Mouse (Mus musculus): ENCODE data around the gene Car10. TPM values are rescaled to one million over a fixed set of nuclear protein-coding genes. Genes with fewer than 3 reads are reported as not detected.

Car10 gene
- not detected for total RNA-seq (2021)
- long read RNA-seq, experiment 1, result 0 reads
- long read RNA-seq, experiment 2, result 0 reads

DNA sequence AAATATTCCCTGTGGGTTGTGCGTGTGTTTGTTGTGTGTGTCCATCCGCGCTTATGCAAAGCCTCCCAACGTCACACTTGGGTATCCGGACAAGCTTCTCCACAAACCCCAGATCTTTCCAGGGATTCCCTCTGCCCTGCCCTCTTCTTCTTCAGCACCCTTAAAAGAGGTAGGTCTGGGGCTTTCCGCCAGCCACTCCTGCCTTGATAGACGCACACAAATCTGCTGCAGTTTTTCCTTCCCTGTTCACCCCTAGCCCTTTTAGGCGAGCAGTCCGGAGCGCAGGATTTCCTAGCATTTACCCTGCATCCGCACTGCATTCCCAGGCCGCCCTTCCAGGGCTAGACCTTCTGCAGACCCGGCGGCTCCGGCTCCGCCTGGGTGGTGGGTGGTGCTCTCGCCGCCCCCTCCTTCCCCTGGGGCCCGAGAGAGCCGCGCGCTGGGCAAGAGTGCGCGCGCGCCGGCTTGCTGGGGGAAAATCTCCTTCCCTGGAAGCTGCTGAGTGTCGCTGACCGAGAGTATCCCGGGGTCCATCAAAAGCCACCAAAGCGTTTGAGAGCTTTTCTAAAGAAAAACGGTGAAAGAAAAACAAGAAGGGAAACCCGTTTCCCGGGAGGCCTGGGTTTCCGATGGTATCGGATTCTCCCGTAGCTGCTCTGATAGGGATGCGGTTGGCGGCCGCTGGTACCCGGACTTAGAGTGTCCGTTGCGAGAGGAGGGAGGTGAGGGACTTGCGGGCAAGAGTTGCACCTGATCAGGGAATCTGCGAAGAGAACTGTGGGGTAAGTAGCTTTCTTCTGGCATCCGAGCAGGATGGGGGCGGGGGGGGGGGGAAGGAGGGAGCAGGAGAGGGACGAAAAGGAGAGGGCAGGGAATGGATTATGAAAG lies at the start of gene Car10:
TSS of gene Car10 (plus strand) at position 88 of the 888 bp plus-strand sequence.
- no peak for DNase-seq

DNA sequence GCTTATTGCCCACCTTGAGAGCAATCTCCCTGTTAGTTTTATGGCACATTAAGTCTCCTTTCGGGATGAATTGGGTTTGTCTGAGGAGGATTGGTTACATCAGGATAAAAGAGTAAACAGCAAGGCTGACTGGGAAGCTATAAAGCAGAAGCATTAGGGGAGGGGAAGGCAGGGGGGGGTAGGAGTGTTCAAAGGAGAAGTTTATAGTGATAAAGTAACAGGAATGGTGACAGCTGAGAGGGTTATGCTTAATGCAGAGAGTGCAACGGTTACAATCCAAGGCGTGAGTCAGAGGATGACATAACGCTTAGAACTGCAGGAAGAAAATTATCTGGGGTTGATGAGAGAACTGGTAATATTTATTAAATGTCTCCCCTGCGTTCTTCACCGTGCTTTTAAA lies 32.8 kb upstream of the Car10 start:
- DNase-seq, result no peak

DNA sequence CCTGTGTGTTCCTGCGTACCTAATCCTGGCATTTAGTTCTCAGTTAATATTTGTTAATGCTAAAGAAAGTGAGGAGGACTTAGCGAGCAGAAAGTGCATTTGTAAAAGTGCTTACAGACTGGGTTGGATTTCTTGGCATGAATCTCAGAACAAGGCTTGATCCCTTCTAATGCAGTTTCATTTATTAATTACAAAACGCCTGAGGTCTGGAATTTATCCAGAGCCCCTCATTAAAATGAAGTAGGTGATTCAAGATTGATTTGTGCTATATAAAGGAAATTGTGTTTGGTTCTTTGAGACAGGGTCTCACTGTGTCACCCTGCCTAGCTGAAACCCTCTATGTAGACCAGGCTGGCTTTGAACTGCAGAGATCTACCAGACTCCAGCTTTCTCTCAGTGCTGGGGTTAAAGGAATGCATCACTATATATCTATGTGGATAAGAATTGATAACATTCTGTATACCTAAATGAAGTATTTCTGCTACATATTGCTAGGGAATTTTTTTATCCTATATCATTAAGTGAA lies 32.1 kb upstream of the Car10 start:
- DNase-seq, result no peak

DNA sequence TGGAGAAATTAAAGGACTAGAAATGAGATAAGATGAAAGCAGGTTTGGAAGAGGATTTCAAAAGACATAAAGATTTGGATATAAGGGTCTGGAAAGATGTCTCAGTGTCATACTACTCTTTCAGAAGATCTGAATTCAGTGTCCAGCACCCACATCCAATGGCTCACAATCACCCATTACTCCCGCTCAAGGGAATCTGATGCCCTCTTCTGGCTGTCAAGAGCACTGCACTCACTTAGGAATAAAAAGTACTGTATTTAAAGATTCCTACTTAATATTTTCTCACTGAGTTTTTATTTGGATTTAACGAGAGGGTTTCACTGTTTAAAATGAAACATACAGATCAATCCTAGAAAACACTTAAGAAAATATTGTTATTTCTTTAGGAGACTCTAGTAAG lies 2.2 kb upstream of the Car10 start:
- no peak for DNase-seq

DNA sequence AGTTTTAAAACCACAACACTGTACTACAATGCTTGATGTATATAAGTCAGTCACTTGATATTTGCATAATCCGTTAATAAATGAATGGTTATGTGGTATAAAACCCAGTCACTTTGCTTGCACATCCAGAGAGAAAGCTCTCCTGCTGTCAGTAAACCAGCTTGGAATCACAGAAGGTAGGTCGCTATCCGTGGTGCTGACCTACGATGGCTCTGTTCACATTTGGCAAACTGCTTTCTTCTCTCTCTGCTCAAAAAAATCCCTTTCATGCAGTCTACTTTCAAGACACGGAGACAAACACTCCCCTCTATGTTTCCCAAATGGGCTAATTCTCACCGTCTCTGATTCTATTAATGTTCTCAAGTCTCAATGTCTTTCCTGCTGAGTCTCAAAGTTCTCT lies 827 bp upstream of the Car10 start:
- no peak for DNase-seq

DNA sequence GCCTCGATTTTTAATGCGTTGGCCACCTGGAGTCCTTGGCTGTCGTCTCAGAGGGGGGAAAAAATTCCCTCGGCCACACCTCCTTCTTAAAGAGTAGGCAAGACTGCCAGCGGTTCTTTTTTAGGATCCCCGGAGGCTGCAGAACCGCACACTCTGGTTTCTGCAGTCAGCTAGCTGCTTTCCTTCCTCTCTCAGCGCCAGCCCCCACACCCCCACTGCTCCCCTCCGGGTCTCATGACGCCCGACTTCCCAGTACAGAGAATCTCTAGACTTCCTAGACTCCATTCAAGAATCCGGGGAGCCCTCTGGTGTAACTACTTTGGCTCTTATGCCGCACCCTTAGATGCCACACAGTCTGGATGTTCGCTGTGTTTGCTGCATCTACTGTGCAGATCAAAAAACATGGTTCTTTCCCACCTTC lies 387 bp upstream of the Car10 start:
- no peak for DNase-seq

DNA sequence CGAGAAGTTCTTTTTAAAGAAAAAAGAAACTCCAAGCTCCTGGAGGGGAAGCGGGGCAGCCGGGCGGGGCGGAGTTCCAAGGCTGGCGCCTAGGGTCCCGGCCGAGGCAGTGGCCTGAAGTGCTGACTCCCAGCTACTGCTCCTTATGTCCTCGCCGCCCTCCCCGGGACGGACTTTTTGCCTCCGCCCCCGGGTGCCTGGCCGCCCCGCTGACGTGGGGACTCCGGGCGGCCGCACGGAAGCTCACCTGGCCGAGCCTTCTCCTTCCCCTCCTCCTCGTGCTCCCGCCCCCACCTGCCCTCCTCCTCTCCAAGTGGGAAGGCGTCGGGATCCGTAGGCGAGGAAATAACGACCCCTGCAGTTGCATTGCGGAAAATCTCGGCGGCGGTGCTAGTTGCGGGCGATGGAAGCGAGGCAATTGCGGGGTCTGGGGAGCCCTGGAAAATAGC lies 1.1 kb downstream of the Car10 start:
- DNase-seq, result no peak

DNA sequence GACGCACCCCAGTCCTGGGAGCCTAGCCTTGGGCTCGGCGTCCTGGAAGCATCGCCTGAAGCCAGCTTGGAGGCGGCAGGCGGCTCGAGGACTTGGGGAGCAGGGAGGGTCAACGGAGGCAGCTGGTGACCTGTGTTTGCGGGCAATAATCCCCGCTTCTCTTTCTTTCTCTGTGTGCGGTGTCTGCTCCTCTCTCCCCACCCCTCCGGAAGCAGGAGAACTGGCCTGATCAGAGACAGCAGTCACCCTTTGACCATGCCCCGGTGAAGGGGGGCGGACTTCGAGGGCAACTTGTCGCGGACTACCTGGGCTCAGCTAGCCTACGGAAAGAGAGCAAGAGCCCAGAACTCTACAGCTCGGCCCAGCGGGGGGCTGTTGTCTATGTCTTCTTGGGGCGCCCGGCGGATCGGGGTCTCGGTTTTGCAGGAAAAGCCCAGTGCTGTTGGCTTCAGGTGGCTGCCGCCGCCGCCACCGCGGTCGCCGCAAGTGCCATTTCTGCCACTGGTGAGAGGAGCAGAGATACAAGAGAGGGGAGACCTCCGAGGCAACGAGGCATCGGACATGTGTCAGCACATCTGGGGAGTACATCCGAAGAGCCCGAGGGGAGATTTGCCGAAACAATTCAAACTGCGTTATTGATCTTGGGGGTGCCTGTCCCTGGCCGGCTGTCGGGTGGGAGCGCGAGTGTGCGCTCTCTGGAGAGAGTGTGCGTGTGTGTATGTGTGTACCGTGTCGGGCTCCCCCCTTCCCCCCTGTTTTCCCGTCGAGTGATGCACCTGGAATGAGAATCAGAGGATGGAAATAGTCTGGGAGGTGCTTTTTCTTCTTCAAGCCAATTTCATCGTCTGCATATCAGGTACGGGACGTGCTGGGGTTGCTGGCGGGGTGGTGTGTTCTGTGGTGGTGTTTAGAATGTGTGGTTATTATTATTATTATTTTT lies 1.9 kb downstream of the Car10 start:
- no peak for DNase-seq

DNA sequence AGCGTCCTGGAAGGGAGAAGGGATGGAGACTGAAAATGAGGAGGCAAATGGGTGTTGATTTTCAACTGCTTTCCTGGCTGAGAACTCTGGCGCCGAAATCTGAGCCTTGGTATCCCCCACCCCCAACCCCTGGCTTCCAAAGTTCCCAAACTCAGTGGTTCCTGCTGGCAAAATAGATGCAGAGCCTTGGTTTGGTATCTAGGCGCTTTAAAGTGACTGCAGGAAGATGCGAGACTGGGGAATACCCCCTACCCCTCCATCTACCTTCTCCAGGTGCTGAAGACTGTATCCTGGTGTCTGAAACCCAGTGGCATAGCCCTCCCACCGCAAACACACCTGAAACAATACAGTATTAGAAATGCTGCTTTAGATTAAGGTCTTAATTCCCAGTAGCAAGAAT lies 2.8 kb downstream of the Car10 start:
- DNase-seq, result no peak

DNA sequence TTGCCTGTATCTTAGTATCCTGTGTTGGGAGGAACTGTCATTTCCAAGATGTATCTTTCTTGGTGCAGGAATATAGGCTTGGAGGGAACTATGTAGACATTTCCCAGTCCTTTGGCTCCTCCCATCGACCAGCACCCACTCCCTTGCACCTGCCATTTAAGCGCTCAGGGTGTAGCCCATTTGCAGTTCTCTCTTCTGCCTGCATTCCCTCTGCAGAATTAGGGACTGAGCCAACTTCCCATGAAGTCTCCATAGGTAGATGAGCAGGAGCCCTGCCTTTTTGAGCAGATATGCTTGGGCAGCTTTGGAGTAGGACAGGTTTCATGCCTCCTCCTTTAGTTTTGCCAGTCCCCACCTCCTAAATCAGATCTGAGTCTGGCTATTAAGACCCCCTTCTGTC lies 3.3 kb downstream of the Car10 start:
- no peak for DNase-seq

DNA sequence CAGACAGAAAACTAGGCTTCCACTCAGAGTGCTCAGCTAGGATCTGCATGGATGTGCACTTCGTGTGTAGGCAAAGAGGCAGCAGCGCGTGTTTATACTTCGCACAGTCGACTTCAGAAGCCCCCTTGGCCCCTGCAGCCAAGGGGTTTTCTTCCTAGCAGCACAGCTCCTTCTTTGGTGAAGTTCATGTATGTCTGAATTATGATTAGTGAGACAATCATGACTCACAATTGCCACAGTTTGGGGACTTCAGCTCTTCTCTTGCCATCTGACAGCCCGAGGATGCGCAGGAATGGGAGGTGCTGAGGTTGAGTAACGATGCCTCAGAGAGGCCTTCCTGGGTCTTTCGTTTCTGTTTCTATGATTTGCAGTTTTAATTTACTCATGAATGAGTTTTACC lies 4.5 kb downstream of the Car10 start:
- DNase-seq, result no peak

DNA sequence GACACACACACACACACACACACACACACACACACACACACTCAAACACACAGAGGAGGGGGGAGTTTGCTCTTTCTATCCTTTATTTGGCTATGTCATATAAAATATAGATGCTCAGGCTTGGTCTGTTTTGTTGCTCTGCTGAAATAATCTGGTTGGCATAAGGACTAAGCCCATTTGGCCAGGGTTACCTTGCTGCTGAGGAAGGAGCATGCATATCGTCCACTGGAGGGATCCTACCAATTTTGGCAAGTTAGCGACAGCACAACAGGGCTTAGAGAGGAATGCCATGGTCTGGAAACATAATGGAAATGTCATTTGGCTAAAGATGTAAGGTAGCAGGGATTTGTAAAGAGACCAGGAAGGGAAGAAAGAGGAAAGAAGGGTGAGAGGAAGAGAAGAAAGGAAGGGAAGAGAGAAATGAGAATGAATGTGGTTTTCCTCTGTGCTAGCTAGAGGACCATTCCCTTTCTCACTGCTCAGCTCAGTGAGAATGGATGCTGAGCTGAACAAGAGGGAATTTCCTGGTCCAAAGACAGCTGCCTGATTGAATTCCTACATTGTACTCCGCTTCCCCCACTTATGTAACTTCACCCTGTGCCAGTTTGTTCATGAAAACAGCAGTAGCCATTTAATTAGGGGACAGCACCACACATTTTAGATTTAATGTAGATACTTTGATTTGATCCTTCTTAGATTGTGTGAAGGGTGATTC lies 5.4 kb downstream of the Car10 start:
- DNase-seq, result no peak

DNA sequence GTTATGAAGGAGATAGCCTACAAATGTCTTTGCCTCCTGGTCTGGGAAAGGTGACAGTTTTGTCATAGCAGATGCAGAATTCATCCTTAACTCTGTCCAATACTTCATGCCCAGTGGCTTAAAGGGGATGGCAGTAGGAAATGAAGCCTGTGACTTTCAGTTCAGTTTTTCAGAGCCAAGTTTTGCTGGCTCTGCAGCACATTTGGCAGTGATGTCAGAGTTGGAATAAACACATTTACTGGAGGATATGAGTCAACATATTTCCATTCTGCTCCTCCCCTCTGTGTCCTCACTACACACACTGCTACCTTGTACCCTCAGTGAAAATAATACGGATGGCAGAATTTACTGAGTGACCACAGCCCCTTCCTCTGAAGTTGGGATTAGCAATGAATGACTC lies 11.6 kb downstream of the Car10 start:
- no peak for DNase-seq

DNA sequence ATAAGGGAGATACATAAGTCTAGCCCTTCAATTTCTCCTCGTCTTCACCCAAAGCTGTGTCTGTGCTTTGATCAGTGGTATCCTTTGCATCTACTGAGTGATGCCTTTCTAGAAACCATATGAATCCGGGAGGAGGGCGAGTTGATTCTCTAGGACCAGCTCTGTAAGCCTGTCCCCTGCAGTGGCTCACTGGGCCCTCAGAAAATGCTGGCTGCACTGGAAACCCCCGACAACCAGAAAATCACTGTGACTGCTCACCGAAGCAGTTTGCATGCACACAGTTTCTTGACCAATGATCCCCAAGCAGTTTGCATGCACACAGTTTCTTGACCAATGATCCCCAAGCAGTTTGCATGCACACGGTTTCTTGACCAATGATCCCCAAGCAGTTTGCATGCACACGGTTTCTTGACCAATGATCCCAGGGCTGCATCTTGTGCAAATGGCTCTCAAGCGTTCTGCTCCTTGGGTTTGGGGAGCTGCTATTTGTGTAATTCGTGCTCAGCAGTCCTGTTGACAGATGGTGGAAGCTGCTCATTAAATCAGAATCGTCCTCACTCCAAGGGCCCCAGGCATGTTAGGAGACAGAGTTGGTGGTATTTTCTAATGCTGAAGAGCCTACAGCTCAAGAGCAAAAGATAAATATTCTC lies 23.1 kb downstream of the Car10 start:
- no peak for DNase-seq

DNA sequence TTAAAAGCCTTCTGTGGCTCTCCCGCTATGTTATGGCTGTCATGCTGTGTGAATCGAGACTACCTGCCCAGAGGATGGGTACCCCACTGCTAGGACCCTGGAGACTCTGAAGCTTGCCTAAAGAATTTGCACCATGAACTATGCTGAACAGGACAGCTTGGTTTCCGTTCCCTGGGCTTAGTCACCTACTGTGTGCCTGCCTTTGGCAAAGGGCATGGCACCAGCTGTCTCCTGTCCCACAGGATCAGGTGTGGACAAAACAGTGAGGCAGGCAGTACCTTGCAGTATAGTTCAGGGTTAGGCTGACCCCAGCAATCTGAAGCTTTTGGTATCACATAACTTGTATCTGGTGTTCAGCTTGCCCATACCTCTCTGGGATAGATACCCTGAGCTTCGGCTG lies 25.9 kb downstream of the Car10 start:
- DNase-seq, result no peak

DNA sequence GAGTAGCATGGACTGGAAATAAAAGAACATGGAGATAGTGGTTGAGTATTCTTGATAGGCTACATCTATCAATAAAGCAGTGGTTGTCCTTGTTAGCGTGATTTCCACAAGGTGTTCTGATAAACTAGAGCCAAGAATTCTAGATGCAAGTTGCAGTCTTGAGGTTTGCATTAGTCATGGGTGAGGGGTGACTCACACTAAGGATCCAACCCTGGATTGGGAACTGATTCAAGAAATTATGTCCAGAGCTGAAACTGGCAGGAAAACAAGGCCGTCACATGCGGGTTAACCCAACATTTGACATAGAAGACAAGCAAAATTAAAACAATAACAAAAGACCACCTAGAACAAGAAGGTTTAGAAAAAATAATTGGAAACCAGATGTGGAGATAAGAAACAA lies 28.6 kb downstream of the Car10 start:
- no peak for DNase-seq

DNA sequence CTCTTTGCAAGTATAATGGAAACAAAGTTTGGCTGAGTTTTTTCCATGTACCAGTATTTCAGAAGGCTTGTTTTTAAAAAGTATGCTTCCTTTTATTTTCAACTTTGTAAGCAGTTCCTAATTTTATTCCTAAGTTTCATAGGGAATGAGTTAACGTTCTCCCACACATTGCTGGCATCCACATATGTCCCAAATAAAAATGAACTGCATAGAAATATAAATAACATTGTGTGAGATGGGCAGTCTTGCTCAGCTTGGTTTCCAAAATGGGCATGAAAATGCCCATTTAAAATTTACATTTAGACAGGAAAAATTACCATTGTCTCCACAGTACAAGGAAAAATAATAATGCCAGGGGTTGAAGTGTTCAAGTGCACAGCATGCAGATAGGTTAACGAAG lies 30.7 kb downstream of the Car10 start:
- DNase-seq, result no peak

DNA sequence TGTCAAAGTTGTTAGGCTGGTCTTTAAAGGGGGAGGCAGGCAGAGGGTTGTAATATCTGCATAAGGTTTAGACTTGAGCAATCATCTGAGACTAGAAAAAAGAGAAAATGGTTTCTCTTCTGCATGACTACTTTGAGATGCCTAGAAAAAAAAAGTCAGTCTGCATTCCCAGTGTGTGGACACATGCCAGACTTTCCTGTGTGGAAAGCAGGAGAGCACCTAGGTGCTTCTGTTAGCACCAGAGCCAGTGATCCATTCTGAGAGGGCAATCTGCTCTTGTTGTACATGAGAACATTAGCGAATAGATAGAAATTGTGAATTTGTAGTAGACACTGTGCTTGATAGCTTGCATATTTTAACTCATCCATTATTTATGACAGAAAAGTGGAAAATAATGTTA lies 40.0 kb downstream of the Car10 start:
- no peak for DNase-seq

DNA sequence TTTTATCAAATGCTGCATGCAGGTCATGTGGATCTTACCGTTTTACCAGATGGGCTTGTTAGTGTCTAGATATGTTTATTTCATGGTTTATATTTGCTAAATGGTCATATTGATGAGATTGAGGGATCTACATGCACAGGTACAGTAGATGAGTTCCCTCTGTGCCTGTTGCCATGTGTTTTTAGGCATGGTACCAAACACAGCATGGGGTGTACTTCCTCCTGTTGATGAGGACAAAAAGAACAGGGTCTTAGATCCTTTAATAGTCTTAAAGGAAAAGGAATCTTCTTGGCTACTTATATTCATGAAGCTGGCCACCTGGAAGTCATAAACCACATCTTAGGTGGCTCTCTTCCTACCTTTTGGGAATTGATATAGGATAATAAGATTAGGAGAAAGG lies 43.9 kb downstream of the Car10 start:
- DNase-seq, result no peak

DNA sequence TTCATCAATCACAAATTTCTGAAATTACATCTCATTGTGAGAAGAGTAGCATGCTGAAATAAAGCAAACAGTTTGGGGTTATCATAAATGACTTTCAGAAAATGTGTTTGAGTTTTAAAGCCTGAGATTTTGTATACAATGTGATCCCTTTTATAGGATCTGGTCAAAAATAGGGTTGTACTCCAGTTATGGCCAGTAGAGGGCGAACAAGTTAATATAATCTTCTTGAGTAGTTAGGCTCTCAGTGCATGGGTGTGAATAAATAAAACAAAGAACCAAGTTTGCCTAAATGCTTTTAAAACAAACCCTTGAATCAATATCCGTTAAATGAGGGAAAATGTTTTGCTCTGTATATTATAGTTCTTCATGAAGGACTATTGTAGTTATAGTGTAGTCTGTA lies 46.7 kb downstream of the Car10 start:
- no peak for DNase-seq

DNA sequence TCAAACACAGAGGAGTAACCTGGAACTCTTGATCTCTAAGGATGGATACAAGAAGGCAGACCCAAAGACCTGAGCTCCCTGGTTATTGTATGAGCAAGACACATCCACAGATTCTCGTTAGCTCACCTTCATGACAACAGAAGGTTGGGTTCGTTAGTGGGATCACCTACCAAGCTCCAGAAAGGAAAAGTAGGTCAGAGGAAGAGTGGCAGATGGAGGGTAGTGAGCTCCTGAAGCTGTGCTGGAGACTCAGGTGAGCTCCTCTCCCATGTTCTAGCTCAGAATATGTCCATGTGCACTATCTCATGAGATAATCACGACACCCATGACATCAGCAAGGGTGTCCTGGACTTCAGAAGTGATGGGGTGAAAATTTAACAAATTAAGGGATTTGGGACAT lies 57.1 kb downstream of the Car10 start:
- no peak for DNase-seq

DNA sequence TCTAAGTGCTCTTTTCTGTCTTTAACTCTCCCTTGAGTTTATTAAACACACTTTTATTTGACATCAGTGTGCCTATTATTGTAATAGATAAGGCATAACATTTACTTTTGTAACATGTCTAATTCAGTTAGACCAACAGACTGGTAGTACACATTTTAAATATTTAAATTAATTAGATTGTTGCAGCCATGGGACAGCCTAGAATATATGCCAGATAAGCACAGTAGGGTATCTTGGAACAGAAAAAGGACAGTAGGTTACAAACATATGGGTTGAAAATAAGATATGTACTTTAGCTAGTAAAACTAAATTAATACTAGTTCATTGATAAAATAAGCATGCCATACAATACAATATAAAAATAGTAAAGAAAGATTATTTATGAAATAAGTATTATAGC lies 74.6 kb downstream of the Car10 start:
- DNase-seq, result no peak
